Mouse (Mus musculus): ENCODE data around the gene Tnfrsf25. TPM values are rescaled to one million over a fixed set of nuclear protein-coding genes. Genes with fewer than 3 reads are reported as not detected.

The Tnfrsf25 gene
- polyA plus RNA-seq, 1 experiment from 2014 or later, result 1.2 TPM

GRCm38 (mm10) chr4:152126026-152126920 is 10.5 kb downstream of the Tnfrsf25 start:
- peaks cover 27% of the 10 kb centered on the region for H3K4me1 ChIP-seq
- 2% methylated on average over 65 of the region's 65 CpGs for WGBS
- H3K27me3 ChIP-seq (replicated peaks), result peaks cover 99% of the 10 kb centered on the region
- peak overlapping the region; percentile 25 for H3K4me3 ChIP-seq
- ATAC-seq (ENCODE audit: low FRiP score, low read depth), result no peak
- no peak overlapping the region for H3K9ac ChIP-seq
- no peaks in the 10 kb centered on the region for H3K36me3 ChIP-seq
- no peak overlapping the region for H3K27ac ChIP-seq
- H3K4me2 ChIP-seq (replicated peaks), result peak overlapping the region; percentile 50
- no peaks in the 10 kb centered on the region for H3K9me3 ChIP-seq

- Histone ChIP-seq H3K9me3 (no peaks in the 10 kb centered on the region), H3K9ac (no peak overlapping the region), H3K36me3 (no peaks in the 10 kb centered on the region), H3K4me1 (peaks cover 38% of the 10 kb centered on the region), H3K4me3 (no peak overlapping the region), H3K27me3 (replicated peaks) (peaks cover 100% of the 10 kb centered on the region), H3K4me2 (replicated peaks) (no peak overlapping the region), H3K27ac (no peak overlapping the region)
- no peak for ATAC-seq (ENCODE audit: low FRiP score, low read depth)
- 76% methylated on average over 11 of the region's 11 CpGs for WGBS
Measured at GRCm38 (mm10) chr4:152127884-152128283, 12.2 kb downstream of the Tnfrsf25 start.

- Histone ChIP-seq H3K9ac (no peak overlapping the region), H3K4me2 (replicated peaks) (no peak overlapping the region), H3K4me1 (peaks cover 38% of the 10 kb centered on the region), H3K4me3 (no peak overlapping the region), H3K27me3 (replicated peaks) (peaks cover 100% of the 10 kb centered on the region), H3K36me3 (no peaks in the 10 kb centered on the region), H3K9me3 (no peaks in the 10 kb centered on the region), H3K27ac (no peak overlapping the region)
- ATAC-seq (ENCODE audit: low FRiP score, low read depth), result no peak
- 45% methylated on average over 5 of the region's 5 CpGs for WGBS
Measured at GRCm38 (mm10) chr4:152128784-152129183, 13.1 kb downstream of the Tnfrsf25 start.

GRCm38 (mm10) chr4:152129395-152129930 is 13.7 kb downstream of the Tnfrsf25 start:
- Histone ChIP-seq H3K9ac (no peak overlapping the region), H3K27me3 (replicated peaks) (peaks cover 100% of the 10 kb centered on the region), H3K4me1 (peaks cover 38% of the 10 kb centered on the region), H3K4me2 (replicated peaks) (no peak overlapping the region), H3K4me3 (no peak overlapping the region), H3K36me3 (no peaks in the 10 kb centered on the region), H3K9me3 (no peaks in the 10 kb centered on the region), H3K27ac (no peak overlapping the region)
- WGBS, result 20% methylated on average over 13 of the region's 13 CpGs
- ATAC-seq (ENCODE audit: low FRiP score, low read depth), result no peak

- Histone ChIP-seq H3K9me3 (no peaks in the 10 kb centered on the region), H3K4me1 (peaks cover 26% of the 10 kb centered on the region), H3K27me3 (replicated peaks) (peaks cover 93% of the 10 kb centered on the region), H3K4me3 (peak overlapping the region; percentile 31), H3K27ac (no peak overlapping the region), H3K9ac (0 out of 2 replicates have a peak overlapping the region, but pooled peaks have one; percentile 29), H3K4me2 (replicated peaks) (peak overlapping the region; percentile 61), H3K36me3 (no peaks in the 10 kb centered on the region)
- 1% methylated on average over 85 of the region's 85 CpGs for WGBS
- peak; percentile 73 for ATAC-seq (ENCODE audit: low FRiP score, low read depth)
Measured at GRCm38 (mm10) chr4:152130771-152131653, 15.3 kb downstream of the Tnfrsf25 start.

- no peak for ATAC-seq (ENCODE audit: low FRiP score, low read depth)
- Histone ChIP-seq H3K4me1 (peaks cover 20% of the 10 kb centered on the region), H3K27me3 (replicated peaks) (peaks cover 89% of the 10 kb centered on the region), H3K9ac (0 out of 2 replicates have a peak overlapping the region, but pooled peaks have one; percentile 29), H3K36me3 (no peaks in the 10 kb centered on the region), H3K4me3 (no peak overlapping the region), H3K4me2 (replicated peaks) (peak overlapping the region; percentile 61), H3K27ac (no peak overlapping the region), H3K9me3 (no peaks in the 10 kb centered on the region)
- WGBS, result 3% methylated on average over 50 of the region's 50 CpGs
Measured at GRCm38 (mm10) chr4:152131809-152132771, 16.4 kb downstream of the Tnfrsf25 start.

GRCm38 (mm10) chr4:152132772-152133169 is 17.0 kb downstream of the Tnfrsf25 start:
- Histone ChIP-seq H3K4me2 (replicated peaks) (no peak overlapping the region), H3K9me3 (no peaks in the 10 kb centered on the region), H3K9ac (no peak overlapping the region), H3K4me1 (peaks cover 20% of the 10 kb centered on the region), H3K36me3 (no peaks in the 10 kb centered on the region), H3K4me3 (no peak overlapping the region), H3K27ac (no peak overlapping the region), H3K27me3 (replicated peaks) (peaks cover 83% of the 10 kb centered on the region)
- ATAC-seq (ENCODE audit: low FRiP score, low read depth), result no peak
- WGBS, result 20% methylated on average over 10 of the region's 10 CpGs

- H3K27me3 ChIP-seq (replicated peaks), result peaks cover 82% of the 10 kb centered on the region
- no peak for ATAC-seq (ENCODE audit: low FRiP score, low read depth)
- no peak overlapping the region for H3K9ac ChIP-seq
- no peak overlapping the region for H3K27ac ChIP-seq
- 44% methylated on average over 5 of the region's 5 CpGs for WGBS
- no peak overlapping the region for H3K4me3 ChIP-seq
- H3K36me3 ChIP-seq, result no peaks in the 10 kb centered on the region
- H3K4me2 ChIP-seq (replicated peaks), result no peak overlapping the region
- no peaks in the 10 kb centered on the region for H3K9me3 ChIP-seq
- peaks cover 20% of the 10 kb centered on the region for H3K4me1 ChIP-seq
Measured at GRCm38 (mm10) chr4:152133213-152133612, 17.5 kb downstream of the Tnfrsf25 start.

GRCm38 (mm10) chr4:152134507-152134906 is 18.8 kb downstream of the Tnfrsf25 start:
- Histone ChIP-seq H3K4me3 (no peak overlapping the region), H3K9ac (no peak overlapping the region), H3K4me1 (peaks cover 29% of the 10 kb centered on the region), H3K4me2 (replicated peaks) (no peak overlapping the region), H3K27me3 (replicated peaks) (peaks cover 77% of the 10 kb centered on the region), H3K36me3 (no peaks in the 10 kb centered on the region), H3K9me3 (no peaks in the 10 kb centered on the region), H3K27ac (no peak overlapping the region)
- no peak for ATAC-seq (ENCODE audit: low FRiP score, low read depth)

GRCm38 (mm10) chr4:152135363-152135762 is 19.6 kb downstream of the Tnfrsf25 start:
- no peak overlapping the region for H3K4me3 ChIP-seq
- H3K36me3 ChIP-seq, result no peaks in the 10 kb centered on the region
- H3K27ac ChIP-seq, result no peak overlapping the region
- H3K4me2 ChIP-seq (replicated peaks), result no peak overlapping the region
- 83% methylated on average over 12 of the region's 12 CpGs for WGBS
- ATAC-seq (ENCODE audit: low FRiP score, low read depth), result no peak
- peaks cover 68% of the 10 kb centered on the region for H3K27me3 ChIP-seq (replicated peaks)
- peaks cover 28% of the 10 kb centered on the region for H3K4me1 ChIP-seq
- H3K9ac ChIP-seq, result no peak overlapping the region
- H3K9me3 ChIP-seq, result no peaks in the 10 kb centered on the region

GRCm38 (mm10) chr4:152136112-152136875 is 20.6 kb downstream of the Tnfrsf25 start:
- no peak for ATAC-seq (ENCODE audit: low FRiP score, low read depth)
- H3K36me3 ChIP-seq, result no peaks in the 10 kb centered on the region
- peaks cover 59% of the 10 kb centered on the region for H3K27me3 ChIP-seq (replicated peaks)
- H3K4me2 ChIP-seq (replicated peaks), result no peak overlapping the region
- H3K4me1 ChIP-seq, result peaks cover 19% of the 10 kb centered on the region
- no peak overlapping the region for H3K4me3 ChIP-seq
- no peaks in the 10 kb centered on the region for H3K9me3 ChIP-seq
- WGBS, result 25% methylated on average over 6 of the region's 6 CpGs
- H3K27ac ChIP-seq, result no peak overlapping the region
- no peak overlapping the region for H3K9ac ChIP-seq

Data from neural tube, embryonic 12.5 days (tissue).